Comparison of ENCODE assay signal across 8 mouse cellular contexts in genomic region chr9:61702280-61702966, GRCm38 (mm10).
DNase-seq lines count a peak whose midpoint lies in the region; ATAC-seq lines count a peak whose summit lies in the region.

No protein-coding gene starts in this region.

- no peak for ATAC-seq in embryonic facial prominence, embryonic 13.5 days (ENCODE audit: insufficient number of reproducible peaks, insufficient read depth, low FRiP score, low TSS enrichment, low read depth)
- no peak for ATAC-seq in hindbrain, embryonic 13.5 days (ENCODE audit: low FRiP score)

- peak overlapping the region; percentile 35 for H3K4me2 ChIP-seq in embryonic facial prominence, embryonic 13.5 days
- H3K4me2 ChIP-seq in hindbrain, embryonic 13.5 days: no peak overlapping the region

- peak overlapping the region; percentile 82 for H3K27ac ChIP-seq in embryonic facial prominence, embryonic 13.5 days
- no peak overlapping the region for H3K27ac ChIP-seq in hindbrain, embryonic 13.5 days

- H3K27me3 ChIP-seq in embryonic facial prominence, embryonic 13.5 days: peaks cover 16% of the 10 kb centered on the region
- H3K27me3 ChIP-seq in hindbrain, embryonic 13.5 days: peaks cover 30% of the 10 kb centered on the region

- no peaks in the 10 kb centered on the region for H3K36me3 ChIP-seq in embryonic facial prominence, embryonic 13.5 days
- no peaks in the 10 kb centered on the region for H3K36me3 ChIP-seq in hindbrain, embryonic 13.5 days

- H3K9ac ChIP-seq in embryonic facial prominence, embryonic 13.5 days: no peak overlapping the region
- no peak overlapping the region for H3K9ac ChIP-seq in hindbrain, embryonic 13.5 days

- no peak overlapping the region; the same call in 1 of the 2 replicates for H3K4me3 ChIP-seq in embryonic facial prominence, embryonic 13.5 days
- no peak overlapping the region for H3K4me3 ChIP-seq in hindbrain, embryonic 13.5 days

- peaks cover 58% of the 10 kb centered on the region for H3K4me1 ChIP-seq in embryonic facial prominence, embryonic 13.5 days
- peaks cover 12% of the 10 kb centered on the region; the same call in 1 of the 2 replicates for H3K4me1 ChIP-seq in hindbrain, embryonic 13.5 days (replicated peaks)

- 39% methylated on average over 22 of the region's 22 CpGs for WGBS in embryonic facial prominence, embryonic 13.5 days
- 78% methylated on average over 22 of the region's 22 CpGs for WGBS in hindbrain, embryonic 13.5 days

- peak; percentile 21 for DNase-seq in layer of hippocampus, adult 9-10 months (ENCODE audit: low spot score)
- no peak for DNase-seq in layer of hippocampus, postnatal 25 days (ENCODE audit: extremely low spot score in 1 of 2, low spot score in 1 of 2)
- DNase-seq in lung, postnatal 25 days (ENCODE audit: low spot score): peak; percentile 70
- DNase-seq in thymus, postnatal 25 days: peak; percentile 60
- DNase-seq in kidney, adult 11 months: no peak
- DNase-seq in adipocyte (ENCODE audit: low spot score): no peak

- H3K9me3 ChIP-seq in embryonic facial prominence, embryonic 13.5 days: no peaks in the 10 kb centered on the region
- H3K9me3 ChIP-seq in hindbrain, embryonic 13.5 days: no peaks in the 10 kb centered on the region

Comparison
In these comparisons a context has a peak if more than half of its experiments do, and no peak if none do; other contexts are left out.
1. DNase-seq: peak in layer of hippocampus, adult 9-10 months (single experiment), lung, postnatal 25 days (single experiment) and thymus, postnatal 25 days (single experiment); none in layer of hippocampus, postnatal 25 days (0 of 2), kidney, adult 11 months (single experiment) and adipocyte (single experiment).